Mouse (Mus musculus): ENCODE results near the gene Mark3. TPM values are rescaled to one million over a fixed set of nuclear protein-coding genes. Genes with fewer than 3 reads are reported as not detected.

Gene Mark3
- polyA plus RNA-seq, 1 experiment: 33.7 TPM

DNA sequence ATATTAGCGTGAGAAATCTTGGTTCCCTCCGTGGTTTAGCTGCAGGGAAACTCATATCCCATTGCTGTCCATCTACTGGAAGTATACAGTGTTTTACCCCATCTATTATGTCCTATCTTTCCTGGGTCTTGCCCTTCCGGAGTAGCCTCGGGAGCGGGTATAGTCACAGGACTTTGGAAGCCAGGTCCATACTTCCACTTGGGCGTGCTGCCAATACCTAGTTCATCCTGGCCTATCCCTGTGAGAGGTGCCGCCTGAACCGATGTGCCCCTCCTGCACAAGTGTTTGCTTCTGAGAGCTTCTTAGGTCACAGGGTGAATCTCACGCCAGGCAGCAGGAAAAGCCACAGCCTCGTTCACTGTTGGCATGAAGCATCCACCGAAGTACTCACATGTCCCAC lies 115.1 kb downstream of the Mark3 start:
- no peak overlapping the region for H3K27ac ChIP-seq (ENCODE audit: insufficient read depth, low read depth, low read length)
- no peaks in the 10 kb centered on the region for H3K27me3 ChIP-seq (replicated peaks; ENCODE audit: control insufficient read depth, insufficient read depth, low read length)
- H3K4me1 ChIP-seq (ENCODE audit: control insufficient read depth, insufficient read depth, low read length): peaks cover 42% of the 10 kb centered on the region
- TF ChIP-seq CTCF (conservative IDR thresholded peaks at IDR 0.05; ENCODE audit: insufficient read depth, insufficient read length, low read depth, low read length): no peak
- TF ChIP-seq POLR2A (IDR thresholded peaks at IDR 0.05; ENCODE audit: low read depth, low read length): no peak
- 39% methylated on average over 11 of the region's 11 CpGs for WGBS
- H3K36me3 ChIP-seq (ENCODE audit: control insufficient read depth, insufficient read depth, low read length): no peaks in the 10 kb centered on the region
- H3K4me3 ChIP-seq (ENCODE audit: insufficient read depth, low read depth, low read length): no peak overlapping the region
- DNase-seq: peak; percentile 80

DNA sequence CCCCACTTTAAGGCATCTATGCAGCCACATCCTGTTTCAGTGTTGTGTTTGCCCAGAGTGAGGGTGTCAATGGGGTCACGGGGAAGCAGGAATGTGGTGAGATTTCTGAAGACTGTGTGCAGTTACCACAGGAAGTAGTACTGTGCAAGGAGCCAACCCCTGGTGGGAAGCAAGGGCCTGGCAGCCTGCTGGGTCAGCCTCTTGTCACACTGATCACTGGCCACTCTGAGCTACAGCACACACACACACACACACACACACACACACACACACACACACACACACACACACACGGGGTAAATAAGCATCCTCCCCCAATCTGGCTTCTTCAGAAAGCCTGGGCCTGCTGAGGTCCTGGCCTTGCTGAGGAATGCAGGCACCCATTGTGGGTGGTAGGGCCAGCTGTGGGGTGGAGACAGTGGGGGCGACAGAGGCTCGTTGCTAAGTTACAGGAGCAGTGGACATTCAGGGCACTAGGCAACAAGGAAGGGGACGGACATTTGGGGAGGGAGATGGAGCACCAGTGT lies 117.1 kb downstream of the Mark3 start:
- peaks cover 50% of the 10 kb centered on the region for H3K4me1 ChIP-seq (ENCODE audit: control insufficient read depth, insufficient read depth, low read length)

DNA sequence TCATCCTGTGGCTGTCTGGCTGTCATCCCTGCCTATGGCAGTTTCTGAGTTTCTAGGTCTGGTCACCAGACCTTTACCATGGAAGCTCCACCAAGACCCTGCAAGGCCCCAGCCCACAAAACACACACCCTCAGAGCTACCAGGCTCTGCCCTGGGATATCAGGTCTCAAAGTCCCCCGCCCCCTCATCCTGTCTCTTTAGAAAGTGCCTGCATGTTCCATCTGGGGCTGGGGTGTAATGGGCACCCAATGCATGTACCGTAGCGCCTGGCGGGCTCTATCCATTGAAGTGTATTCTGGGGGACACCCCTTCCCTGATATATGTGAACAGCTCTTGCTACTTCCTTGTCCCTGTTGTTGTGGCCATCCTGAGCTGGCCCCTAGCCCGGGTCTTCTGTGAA lies 118.6 kb downstream of the Mark3 start:
- H3K27ac ChIP-seq (ENCODE audit: insufficient read depth, low read depth, low read length): 0 out of 2 replicates have a peak overlapping the region, but pooled peaks have one; percentile 81

More for the DNA sequence above, 117.1 kb downstream of the Mark3 start:
- TF ChIP-seq POLR2A (IDR thresholded peaks at IDR 0.05; ENCODE audit: low read depth, low read length) (no peak), CTCF (conservative IDR thresholded peaks at IDR 0.05; ENCODE audit: insufficient read depth, insufficient read length, low read depth, low read length) (no peak)
- Histone ChIP-seq H3K4me3 (ENCODE audit: insufficient read depth, low read depth, low read length) (no peak overlapping the region), H3K27ac (ENCODE audit: insufficient read depth, low read depth, low read length) (peak overlapping the region; percentile 8), H3K27me3 (replicated peaks; ENCODE audit: control insufficient read depth, insufficient read depth, low read length) (no peaks in the 10 kb centered on the region), H3K36me3 (ENCODE audit: control insufficient read depth, insufficient read depth, low read length) (no peaks in the 10 kb centered on the region)
- DNase-seq: peak; percentile 53
- WGBS: 42% methylated on average over 5 of the region's 5 CpGs

DNA sequence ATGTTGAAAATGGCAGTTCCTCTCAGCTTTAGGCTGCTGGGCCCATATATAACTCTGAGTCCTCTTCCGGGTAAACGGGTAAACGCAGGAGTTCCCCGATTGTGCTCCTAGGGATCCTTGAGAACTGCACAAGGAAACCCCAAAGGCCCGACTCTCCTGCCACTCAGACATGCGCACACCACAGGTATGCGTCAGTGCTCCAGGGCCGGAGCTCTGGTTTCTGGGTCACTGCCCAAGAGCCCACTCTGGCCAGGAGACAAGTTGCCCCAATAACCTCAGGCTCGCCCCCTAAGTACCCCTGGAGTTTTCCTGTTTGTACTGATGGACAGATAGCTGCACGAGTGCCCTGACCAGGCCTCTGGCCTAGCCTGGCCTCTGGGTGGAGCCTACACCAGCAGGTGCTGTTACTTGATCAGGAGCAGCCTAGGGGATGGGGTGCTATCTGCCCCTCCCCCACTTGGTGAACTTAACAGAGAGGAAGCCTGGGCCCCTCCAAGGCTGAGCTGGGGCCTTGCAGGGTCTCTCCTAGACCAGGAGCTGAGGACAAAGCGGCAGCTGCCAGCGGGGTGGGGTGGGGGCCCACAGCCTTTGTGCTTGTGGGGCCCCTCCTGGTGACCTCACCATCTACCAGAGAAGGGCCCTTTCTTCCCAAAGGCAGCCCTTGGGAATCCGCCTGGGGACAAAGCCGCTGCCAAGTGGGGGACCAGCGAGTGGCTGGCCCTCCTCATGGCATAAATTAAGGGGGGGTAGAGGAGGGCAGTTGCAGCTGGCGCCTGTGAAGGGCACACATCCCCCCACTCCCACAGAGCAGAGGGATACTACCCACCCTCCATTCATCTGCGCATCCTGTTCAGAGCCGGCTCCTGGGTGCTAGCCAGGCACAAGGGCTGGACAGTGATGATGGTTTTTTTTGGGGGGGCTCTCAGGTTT lies 119.3 kb downstream of the Mark3 start:
- no peak for TF ChIP-seq CTCF (conservative IDR thresholded peaks at IDR 0.05; ENCODE audit: insufficient read depth, insufficient read length, low read depth, low read length)
- TF ChIP-seq POLR2A (IDR thresholded peaks at IDR 0.05; ENCODE audit: low read depth, low read length): no peak
- Histone ChIP-seq H3K27me3 (replicated peaks; ENCODE audit: control insufficient read depth, insufficient read depth, low read length) (no peaks in the 10 kb centered on the region), H3K4me3 (ENCODE audit: insufficient read depth, low read depth, low read length) (no peak overlapping the region), H3K36me3 (ENCODE audit: control insufficient read depth, insufficient read depth, low read length) (no peaks in the 10 kb centered on the region), H3K4me1 (ENCODE audit: control insufficient read depth, insufficient read depth, low read length) (peaks cover 33% of the 10 kb centered on the region), H3K27ac (ENCODE audit: insufficient read depth, low read depth, low read length) (peak overlapping the region; percentile 81)
- WGBS: 53% methylated on average over 18 of the region's 18 CpGs
- DNase-seq: peak; percentile 32

More for the DNA sequence above, 118.6 kb downstream of the Mark3 start:
- no peak for TF ChIP-seq CTCF (conservative IDR thresholded peaks at IDR 0.05; ENCODE audit: insufficient read depth, insufficient read length, low read depth, low read length)
- no peak for TF ChIP-seq POLR2A (IDR thresholded peaks at IDR 0.05; ENCODE audit: low read depth, low read length)
- Histone ChIP-seq H3K4me1 (ENCODE audit: control insufficient read depth, insufficient read depth, low read length) (peaks cover 37% of the 10 kb centered on the region), H3K36me3 (ENCODE audit: control insufficient read depth, insufficient read depth, low read length) (no peaks in the 10 kb centered on the region), H3K4me3 (ENCODE audit: insufficient read depth, low read depth, low read length) (no peak overlapping the region), H3K27me3 (replicated peaks; ENCODE audit: control insufficient read depth, insufficient read depth, low read length) (no peaks in the 10 kb centered on the region)
- whole genome bisulfite sequencing: 86% methylated on average over 5 of the region's 5 CpGs
- no peak for DNase-seq

DNA sequence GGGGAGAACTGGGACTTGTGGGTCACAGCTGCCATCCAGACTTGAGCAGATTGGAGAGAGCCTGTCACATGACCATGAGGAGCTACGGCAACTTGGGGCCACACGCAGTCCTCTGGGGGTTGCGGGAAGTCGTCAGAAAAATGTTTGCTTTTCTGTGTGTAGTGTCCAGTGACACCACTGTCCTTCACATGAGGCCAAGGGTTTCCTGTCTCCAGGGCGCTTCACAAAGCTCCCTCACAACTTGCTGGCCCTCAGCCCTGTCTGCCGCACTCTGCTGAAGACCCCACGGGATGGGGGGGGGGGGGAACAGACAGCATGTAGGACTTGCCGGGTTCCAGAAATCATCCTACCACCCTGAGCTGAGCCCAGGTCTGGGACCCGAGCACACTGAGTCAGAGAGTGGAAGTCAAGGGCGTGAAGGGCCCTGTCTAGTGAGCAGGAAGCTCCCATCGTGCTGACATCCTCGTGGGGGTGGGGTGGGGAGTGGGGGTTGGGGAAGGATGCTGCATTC lies 120.0 kb downstream of the Mark3 start:
- Histone ChIP-seq H3K27me3 (replicated peaks; ENCODE audit: control insufficient read depth, insufficient read depth, low read length) (no peaks in the 10 kb centered on the region), H3K27ac (ENCODE audit: insufficient read depth, low read depth, low read length) (peak overlapping the region; percentile 81), H3K4me1 (ENCODE audit: control insufficient read depth, insufficient read depth, low read length) (peaks cover 26% of the 10 kb centered on the region), H3K4me3 (ENCODE audit: insufficient read depth, low read depth, low read length) (no peak overlapping the region), H3K36me3 (ENCODE audit: control insufficient read depth, insufficient read depth, low read length) (no peaks in the 10 kb centered on the region)
- no peak for TF ChIP-seq CTCF (conservative IDR thresholded peaks at IDR 0.05; ENCODE audit: insufficient read depth, insufficient read length, low read depth, low read length)
- no peak for TF ChIP-seq POLR2A (IDR thresholded peaks at IDR 0.05; ENCODE audit: low read depth, low read length)
- 30% methylated on average over 12 of the region's 12 CpGs for WGBS
- DNase-seq: peak; percentile 51

DNA sequence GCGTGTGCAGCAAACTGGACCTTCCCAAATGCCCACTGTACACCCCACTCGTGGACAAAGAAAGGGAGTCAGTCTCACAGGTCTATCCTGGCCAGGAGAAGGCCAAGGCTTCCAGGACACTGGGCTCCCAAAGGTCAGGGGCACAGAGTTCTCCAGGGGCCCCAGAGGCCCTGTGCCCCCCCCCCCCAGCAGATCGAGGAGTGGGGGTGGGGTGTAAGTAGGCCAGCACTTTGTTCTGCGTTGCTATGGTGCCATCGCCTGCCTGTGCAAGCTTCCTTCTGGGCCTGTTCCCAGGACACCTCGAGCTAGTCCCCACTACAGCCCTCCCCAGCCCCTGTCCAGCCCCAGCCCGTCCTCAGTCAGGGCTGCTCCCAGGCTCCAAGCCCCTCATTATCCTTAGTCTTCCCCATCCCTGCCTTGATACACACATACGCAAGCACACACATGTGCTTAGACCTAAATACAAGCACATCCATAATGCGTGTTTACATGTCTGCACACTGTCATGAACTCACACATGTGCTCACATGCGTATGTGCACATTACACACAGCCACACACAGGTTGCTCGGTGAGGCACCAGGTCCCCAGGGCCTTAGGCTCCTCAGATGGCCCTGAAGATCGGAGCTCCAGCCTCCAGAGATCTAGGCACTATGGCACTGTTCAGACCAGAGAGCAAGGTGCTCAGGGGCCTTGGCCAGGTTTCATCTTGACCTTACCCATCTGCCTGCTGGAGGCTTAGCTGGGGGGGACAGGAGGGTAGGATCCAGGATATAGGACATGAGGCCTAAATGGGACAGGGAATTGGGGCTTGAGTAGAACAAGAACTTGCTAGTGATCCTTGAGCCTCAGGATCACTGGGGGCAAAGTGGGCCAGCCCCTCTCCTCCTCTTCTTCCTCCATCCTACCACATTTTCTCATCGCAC lies 120.8 kb downstream of the Mark3 start:
- Histone ChIP-seq H3K27me3 (replicated peaks; ENCODE audit: control insufficient read depth, insufficient read depth, low read length) (no peaks in the 10 kb centered on the region), H3K36me3 (ENCODE audit: control insufficient read depth, insufficient read depth, low read length) (no peaks in the 10 kb centered on the region), H3K4me1 (ENCODE audit: control insufficient read depth, insufficient read depth, low read length) (peaks cover 18% of the 10 kb centered on the region), H3K4me3 (ENCODE audit: insufficient read depth, low read depth, low read length) (no peak overlapping the region), H3K27ac (ENCODE audit: insufficient read depth, low read depth, low read length) (peak overlapping the region; percentile 72; the same call in 1 of the 2 replicates)
- WGBS: 61% methylated on average over 13 of the region's 13 CpGs
- DNase-seq: no peak
- TF ChIP-seq CTCF (conservative IDR thresholded peaks at IDR 0.05; ENCODE audit: insufficient read depth, insufficient read length, low read depth, low read length): no peak
- no peak for TF ChIP-seq POLR2A (IDR thresholded peaks at IDR 0.05; ENCODE audit: low read depth, low read length)
